Mouse (Mus musculus): ENCODE results near the gene Gm10037.
"Not testable (repeated sequence)": the region's sequence is repeated elsewhere in the genome, so short reads cannot be mapped to it uniquely, and the experiment has no call there.

Gm10037 gene

DNA sequence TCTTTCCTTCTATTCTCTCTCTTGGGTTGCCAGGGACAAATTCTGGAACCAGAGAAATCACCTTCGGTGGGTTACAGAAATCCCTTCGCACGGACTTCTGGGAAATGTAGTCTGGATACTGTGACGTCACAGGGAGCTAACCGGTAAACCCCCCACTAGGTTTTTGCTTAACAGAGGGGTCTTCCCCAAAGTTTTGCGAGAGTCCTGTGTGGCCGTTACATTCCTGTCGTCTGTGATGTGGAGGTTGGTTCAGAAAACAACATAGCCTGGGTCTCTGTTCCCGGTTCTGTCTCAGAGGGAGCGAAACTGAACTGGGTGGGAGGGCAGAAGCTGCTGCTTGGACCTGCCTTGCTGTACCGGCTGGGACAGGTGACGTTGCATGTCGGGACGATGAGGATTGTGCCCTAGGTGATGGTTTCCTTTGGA, at the start of gene Gm10037:
TSS of gene Gm10037 (plus strand) at position 196 of the 426 bp plus-strand sequence.
- peak; percentile 48 to 74 for DNase-seq (ENCODE audit: low spot score in 2 of 2)

DNA sequence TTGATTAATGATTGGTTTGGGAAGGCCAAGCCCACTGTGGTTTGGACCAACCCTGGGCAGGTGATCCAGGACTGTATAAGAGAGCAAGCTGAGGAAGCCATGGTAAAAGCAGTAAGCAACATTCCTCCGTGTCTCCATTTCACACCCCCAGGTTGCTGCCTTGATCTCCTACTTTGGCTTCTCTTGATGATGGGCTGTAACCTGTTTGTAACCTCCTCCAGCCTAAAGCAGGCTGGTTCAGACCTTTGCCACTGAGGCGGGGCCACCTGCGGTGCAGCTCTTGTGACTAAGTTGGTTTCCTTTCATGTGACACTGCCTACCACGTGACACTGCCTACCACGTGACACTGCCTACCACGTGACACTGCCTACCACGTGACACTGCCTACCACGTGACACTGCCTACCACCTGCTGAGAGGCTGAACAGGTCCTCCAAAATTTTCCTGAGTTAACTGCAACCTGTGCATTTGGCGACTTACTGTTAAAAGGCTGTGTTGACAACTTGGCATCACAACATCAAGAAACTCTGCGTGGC, 38.9 kb upstream of the Gm10037 start:
- no peak for DNase-seq (ENCODE audit: low spot score in 2 of 2)

DNA sequence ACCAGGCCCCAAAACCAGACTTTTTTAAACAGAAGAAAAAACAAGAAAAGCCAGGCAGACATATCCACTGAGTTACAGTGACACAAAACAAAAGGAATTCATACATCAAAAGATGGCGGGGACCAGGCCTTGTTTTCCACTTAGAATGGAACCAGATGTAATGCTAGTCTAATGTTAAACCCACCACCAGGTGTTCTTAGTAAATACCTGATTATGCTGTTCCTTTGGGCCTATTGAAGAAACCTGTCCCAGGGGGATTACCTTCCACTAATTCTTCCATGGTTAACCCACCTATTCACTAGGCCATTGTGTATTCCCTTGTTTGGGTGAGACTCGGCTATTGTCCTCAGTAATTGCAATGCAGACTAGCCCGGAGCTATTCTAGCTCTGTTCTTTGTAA, 32.3 kb upstream of the Gm10037 start:
- no peak for DNase-seq (ENCODE audit: low spot score in 2 of 2)

DNA sequence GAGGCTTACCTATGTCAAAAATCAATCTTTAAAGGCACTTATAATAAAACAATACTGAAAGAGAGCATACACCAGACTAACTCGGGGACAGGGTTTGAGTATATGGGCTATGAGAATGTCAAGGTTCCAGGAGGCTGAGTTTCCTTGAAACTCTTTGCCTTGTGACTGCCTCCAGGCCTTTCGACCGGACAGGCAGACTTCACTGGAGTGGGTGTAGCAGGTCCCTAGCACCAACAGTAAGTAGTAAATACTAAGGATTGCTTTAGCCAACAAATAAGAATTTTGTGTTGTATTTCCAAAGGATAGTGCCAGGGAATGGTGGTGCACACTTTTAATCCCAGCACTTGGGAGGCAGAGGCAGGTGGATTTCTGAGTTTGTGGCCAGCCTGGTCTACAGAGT, 31.8 kb upstream of the Gm10037 start:
- not testable (repeated sequence) for DNase-seq (ENCODE audit: low spot score in 2 of 2)

DNA sequence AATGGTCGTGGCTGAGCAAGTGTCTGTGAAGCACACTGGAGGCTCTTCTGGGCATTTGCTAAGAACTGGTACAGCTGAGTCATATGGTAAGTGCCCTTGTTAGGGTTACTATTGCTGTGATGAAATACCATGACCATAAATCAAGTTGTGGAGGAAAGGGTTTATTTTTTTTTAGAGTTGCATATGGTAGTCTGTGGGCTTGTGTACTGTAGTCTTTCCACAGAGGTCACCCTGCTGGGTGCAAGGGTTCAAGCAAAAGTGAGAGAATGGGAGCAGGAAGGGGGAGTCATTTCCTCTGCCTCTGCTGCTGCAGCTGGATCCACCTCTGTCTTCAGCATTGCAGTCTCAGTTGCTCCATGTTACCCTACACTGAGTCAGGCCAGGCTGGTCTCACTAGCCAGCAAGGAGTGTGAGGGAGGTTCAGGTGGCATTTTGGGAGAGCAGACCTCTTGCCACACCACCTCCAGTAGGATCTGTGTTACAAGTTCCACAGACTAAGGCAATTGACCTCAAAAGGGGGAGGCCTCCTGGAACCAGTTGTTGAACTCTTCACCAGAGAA, 19.2 kb upstream of the Gm10037 start:
- no peak for DNase-seq (ENCODE audit: low spot score in 2 of 2)

DNA sequence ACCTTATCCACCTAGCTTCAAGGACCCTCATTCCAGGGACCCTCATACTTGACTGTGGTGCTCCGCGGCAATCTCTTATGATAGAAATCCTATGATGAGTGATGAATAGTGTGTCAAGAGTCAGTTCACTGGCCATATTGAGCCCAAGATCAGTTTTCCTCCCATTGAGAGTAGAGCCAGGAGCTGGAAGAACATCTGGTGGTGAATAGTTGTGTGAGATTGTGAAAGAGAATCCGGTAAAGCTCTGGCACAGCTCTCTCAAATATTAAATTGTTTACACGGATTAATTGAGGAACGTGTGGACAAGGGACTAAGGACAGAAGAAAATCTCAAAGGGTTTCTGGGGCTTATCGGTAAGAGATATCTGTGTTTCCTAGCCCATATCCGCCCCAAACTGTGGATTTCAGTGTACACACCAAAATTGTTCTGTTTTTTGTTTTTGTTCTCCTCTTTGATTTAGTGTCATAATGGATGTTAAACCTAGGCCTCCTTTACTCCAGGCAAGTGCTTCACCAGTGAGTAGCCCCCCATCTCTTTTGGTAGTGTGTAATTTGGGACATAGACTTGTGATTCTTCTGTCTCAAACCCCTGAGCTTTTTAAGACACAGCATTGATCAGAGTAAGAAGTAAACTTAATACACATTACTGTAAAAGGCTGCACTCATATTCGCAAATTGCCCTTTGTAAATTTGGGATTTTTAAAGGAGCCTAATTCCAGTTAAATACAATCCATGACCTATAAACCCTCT, 17.8 kb upstream of the Gm10037 start:
- DNase-seq (ENCODE audit: low spot score in 2 of 2) = no peak

DNA sequence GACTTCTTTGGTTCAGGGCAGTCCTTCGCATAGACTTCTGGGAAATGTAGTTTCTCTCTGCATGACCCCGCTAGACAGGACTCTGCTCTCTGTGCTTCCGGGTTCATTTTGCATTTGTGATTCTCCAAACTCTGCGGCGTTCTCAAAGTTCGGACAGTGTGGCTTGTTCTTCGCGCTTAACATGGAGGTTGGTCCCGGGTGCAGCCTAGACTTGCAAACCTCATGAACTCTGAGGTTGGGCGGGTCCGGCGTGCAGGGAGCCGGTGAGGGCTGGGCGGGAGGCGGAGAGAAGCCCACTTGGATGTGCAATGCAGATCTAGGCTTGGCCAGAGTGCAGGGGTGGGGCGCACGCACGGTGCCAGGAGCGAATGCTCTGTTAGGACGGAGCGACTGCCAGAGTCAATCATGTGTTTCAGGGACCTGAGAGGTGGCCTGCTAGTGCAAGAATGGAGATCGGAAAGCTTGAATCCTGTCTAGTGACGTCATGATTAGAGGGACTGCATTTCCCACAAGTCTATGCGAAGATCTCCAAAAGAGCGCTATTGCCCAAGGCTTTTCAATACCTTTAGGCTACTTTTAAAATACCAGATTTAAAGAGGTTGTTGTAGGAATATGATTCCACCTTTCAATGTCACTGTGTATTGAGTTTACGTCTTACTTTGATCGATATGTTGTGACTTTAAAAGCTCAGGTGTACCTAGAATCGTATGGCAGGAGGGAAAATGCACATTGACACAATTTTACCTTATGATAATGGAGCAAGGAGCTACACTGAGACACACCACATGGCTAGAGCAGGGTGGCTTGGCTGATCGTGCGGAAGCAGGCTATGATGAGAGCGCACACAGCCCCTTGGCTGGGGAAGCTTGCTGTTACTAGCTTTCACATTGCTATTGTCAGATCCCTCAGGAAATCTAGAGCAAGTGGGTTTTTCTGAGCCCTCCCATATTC, 16.9 kb upstream of the Gm10037 start, which contains the start of gene Zfp273:
TSS of gene Zfp273 (plus strand) at position 31 of the 951 bp plus-strand sequence.
- peak; percentile 58 to 82 for DNase-seq (ENCODE audit: low spot score in 2 of 2)

DNA sequence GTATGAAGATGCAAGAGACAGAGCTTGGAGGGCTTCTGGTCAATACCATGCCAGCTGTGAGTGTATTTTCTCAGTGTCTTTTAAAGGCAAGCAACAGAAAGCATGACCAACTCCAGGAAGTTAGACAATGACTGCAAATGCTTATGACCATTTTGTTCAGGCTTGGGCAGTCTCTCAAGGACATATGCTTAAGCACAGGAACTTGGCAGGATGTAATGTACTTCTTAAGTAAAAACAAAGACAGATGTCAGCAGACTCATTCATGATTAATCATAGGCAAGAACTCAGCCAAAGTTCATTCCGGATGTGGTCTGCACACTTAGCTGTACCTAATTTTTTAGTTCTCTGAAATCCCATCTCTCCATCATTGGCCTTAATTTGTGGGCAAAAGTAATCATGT, 12.3 kb upstream of the Gm10037 start:
- no peak for DNase-seq (ENCODE audit: low spot score in 2 of 2)

DNA sequence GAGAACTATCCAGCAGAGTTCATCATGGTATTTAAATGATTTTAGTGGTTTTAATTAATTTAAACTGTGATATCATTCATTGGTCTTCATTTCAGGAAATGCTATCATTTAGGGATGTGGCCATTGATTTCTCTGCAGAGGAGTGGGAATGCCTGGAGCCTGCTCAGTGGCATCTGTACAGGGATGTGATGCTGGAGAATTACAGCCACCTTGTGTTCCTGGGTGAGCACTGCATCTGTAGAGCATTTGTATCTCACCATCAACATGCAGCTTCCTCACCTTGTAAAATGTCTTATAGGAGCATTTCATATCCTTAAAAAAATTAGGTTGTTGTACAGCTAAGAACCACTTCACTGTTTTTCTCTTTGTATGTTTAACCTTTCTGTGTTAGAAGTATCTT, 2.2 kb downstream of the Gm10037 start:
- not testable (repeated sequence) for DNase-seq (ENCODE audit: low spot score in 2 of 2)

DNA sequence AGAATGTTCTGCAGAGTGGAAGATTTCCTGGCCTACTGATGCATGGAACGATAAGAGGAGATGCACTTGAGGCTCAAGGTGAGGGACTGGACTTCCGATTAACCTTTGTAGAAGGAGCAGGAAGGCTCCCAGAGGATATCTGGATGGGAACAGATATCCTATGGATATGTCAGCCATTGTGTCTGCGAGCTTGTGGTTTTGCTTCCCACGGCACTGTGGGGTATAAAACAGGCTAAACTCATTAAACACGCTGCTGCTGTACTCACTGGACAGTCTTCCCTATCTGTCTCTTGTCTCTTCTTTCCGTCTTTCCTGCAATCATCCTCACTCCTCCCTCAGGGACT, 12.8 kb downstream of the Gm10037 start:
- DNase-seq (ENCODE audit: low spot score in 2 of 2) = no peak

DNA sequence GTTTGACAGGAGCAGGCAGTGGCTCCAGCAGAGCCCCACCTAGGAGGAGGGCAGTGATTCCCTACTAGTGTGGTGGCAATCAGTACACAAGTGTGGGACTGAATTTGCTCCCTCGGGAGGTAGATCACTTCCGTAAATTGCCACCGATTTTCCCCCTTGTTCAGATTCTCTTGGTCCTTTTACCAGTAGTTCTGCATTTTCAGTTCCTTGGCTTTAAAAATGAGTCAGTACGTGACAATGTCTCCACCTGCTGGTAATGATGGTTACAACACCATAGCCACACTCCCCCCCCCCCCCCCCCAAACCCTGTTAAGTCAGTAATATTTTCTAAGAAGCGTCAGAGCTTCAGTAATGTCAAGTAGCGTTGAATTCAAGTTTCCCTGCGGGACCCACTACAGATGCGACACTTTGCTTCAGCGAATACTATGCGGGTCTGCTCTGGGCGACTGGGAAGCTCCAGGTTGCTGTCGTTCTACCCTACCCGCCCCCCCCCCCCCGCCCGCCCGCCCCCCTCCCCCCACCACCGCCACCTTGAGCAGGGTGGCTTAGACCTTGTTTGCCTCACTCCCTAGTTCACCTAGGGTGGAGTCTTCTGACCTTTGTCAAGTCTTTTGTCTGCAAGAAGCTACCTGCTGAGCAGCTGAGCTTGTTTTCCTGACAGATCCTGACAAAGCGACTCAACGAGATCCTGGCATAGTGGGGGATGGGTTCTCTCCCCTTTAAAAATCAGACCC, 13.4 kb downstream of the Gm10037 start:
- DNase-seq (ENCODE audit: low spot score in 2 of 2) = peak in 1 of 2 experiments; percentile 66

DNA sequence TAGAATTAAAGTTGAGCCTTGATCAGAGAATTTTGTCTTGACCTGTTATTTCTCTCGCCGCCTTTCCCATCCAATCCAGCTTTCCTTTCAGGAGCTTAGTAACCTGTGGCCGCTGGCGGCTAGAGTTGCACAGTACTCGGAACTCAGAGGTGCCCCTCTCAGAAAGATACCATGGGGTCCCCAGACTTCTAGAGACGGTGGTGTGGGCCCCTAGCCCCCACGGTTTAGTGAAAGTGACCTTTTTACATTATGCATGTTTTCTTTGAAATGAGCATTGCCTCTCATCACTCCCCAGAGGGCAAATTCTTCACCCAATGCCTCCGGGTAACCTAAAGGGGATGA, 13.9 kb downstream of the Gm10037 start:
- no peak for DNase-seq (ENCODE audit: low spot score in 2 of 2)

DNA sequence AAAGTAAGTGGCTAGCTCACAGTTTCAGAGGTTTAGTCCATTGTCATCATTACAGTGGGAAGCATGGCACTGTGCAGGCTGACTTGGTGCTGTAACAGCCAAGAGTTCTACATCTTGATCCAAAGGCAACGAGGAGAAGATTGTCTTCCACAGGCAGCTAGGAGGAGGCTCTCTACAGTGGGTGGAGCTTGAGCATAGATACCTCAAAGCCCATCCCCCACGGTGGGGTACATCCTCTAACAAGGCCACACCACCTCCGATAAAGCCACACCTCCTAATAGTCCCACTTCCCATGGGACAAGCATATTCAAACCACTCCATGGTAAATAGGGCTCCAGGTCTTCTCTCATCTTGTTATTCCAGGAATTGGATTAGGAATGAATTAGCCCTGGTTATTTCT, 19.5 kb downstream of the Gm10037 start:
- no peak for DNase-seq (ENCODE audit: low spot score in 2 of 2)

DNA sequence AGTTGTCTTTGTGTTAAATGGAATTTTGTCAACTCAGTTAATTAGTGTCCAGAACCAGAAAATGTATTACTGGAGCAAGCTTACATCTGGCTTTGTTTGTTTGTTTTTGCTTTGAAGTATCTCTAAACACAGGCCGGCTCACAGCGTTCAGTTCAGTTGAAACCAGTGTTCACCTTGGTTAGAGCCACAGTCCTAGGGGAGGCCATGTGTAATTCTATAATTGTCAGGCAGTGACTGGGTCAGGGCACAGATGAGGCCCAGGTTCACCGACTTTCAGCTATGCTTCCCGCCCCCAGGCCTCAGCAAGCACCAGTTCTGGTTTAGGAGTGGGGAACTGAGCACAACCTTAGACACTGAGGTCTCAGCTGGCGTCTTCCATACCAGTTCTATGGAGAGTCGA, 22.2 kb downstream of the Gm10037 start:
- DNase-seq (ENCODE audit: low spot score in 2 of 2) = no peak

DNA sequence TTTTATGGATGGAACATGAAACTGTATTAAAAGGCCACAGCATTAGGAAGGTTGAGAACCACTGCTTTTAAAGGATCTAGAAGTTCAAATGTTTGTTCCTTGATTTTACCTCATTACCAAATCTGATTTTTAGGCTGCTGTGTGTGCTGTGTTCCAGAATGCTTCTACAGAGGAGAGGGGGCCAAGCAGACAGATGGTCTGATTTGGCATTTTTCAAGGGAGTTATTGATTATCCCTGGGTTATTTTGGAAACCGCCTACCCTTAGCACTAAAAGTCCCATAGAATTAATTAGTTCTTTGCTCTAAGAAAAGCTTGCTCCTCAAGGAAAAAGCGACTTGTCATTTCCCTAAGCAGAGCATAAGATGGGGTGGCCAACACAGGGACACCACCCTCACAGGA, 23.1 kb downstream of the Gm10037 start:
- no peak for DNase-seq (ENCODE audit: low spot score in 2 of 2)

DNA sequence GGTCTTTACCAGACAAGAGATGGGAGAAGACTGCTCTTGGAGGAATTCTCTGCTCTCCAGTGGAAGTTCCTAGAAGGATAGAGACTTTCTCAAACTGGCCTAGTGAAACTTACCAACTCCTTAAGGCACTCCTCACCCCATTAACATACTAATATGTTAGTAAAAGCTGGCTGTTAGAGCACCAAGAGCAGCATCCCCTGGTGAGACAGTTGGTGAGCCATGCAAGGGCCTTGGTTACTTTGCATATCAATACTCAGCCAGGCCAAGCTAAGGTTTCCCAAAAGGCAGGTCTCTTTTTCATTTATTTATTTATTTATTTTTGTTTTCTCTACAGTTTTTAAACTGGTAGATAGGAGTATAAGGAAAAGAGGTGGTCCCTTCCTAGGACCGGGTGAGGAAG, 26.4 kb downstream of the Gm10037 start:
- no peak for DNase-seq (ENCODE audit: low spot score in 2 of 2)

DNA sequence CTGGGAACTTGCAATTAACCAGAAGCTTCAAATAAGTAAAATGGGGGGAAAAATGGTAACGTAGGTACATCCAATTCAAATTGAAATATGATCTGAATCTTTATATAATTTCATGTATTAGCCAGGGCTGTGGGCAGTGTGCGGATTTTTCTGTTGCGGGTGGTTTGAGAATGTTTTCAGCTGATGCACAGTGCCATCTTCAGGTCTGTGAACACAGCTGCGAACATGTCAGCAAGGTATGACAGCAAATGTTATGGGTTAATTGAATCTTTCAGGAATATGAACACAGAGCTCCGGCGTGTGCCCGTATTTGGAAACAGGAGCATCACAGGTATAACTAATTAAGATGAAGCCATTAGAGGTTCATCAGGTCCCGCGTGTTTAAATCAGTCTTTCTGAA, 31.6 kb downstream of the Gm10037 start:
- DNase-seq (ENCODE audit: low spot score in 2 of 2) = no peak

DNA sequence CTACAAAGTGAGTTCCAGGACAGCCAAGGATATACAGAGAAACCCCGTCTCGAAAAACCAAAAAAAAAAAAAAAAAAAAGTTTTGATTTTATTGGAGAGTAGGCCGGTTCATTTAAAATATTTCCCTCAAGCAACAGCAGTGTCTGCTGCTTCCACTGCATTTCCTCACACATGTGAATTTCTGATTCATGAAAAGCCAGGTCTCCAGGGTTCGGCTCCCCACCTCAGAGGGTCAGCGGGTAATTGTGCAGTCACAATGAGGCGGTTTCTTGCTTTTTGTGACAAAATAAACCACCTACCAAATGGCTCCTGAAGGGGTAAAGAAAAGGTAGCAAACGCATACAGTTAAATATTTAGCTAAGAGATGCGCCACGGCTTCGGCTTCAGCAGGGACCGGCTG, 32.1 kb downstream of the Gm10037 start, which contains the start of gene BC048507:
TSS of gene BC048507 (plus strand) at position 301 of the 400 bp plus-strand sequence.
- no peak for DNase-seq (ENCODE audit: low spot score in 2 of 2)

DNA sequence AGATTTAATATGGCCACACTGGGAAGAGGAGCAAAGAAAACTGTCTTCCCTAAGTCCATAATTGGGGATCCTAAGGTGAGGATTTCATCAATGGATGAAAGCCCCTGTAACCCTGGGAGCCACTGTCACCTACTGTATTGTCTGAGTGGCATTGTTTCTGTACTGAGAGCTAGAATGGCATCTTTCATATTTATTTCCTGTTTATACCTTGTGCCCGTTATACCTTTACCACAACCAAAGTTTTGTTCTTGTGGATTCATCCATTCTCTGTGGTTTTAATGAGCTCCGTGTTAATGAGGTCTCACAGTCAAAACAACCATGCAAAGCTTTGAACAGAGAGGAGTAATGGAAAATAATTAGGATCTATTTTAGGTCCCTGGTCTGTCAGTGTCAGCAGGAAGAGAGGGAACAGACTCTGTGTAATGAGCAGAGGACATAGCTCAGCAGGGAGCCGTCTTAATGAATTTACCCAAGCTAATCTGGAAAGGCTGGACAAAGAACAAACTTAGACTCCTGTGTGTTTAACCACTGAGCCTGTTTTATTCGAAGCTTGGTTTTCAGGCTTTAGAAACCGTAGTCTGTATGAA, 34.0 kb downstream of the Gm10037 start:
- DNase-seq (ENCODE audit: low spot score in 2 of 2) = no peak

DNA sequence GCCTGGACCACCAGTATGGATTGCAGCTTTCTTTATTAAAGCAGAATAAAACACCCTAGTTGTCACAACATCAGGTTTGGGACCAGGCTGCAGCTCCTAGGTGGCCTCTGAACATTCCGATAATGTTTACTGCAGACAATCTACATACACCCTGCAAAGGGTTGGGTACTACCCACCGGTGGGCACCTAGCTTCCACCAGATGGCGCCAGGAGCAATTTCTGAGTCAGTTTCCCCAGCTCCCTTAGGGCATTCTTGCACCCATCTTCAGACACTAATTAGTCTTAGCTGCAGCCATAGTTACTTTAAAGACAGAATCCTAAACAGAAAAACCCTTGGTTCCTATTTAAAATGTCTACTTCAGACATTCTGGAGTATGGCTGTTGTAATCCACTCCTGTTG, 37.0 kb downstream of the Gm10037 start:
- no peak for DNase-seq (ENCODE audit: low spot score in 2 of 2)

DNA sequence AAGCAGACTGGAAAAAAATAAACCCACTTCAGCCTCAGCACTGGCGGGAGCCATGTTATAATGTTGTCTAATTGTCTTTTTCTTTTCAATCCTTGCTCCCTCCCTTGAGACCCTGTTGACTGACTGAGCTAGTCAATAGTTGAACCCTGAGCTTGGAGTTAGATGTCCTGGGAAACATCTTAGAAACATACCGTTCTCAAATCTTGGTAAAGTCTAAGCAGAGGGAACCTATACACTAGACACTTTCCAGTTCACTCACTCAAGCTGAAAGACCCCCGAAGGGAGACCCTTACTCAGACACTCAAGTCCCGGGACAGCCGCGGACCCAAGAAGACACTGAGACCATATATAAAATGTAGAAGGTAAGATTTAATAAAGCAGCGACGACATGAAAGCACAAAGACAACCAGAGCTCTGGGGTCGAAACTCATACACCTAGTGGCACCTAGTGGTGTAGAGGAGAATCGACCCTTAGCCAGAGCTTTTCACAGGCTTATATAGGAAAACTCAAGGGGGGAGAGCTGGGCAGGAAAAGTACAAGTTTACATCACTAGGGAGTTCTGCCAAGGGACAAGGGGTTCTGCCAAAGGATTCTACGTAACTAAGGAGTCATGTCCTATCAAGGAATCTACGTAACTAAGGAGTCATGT, 45.3 kb downstream of the Gm10037 start:
- DNase-seq (ENCODE audit: low spot score in 2 of 2) = not testable (repeated sequence)

Measured in left cerebral cortex, adult 9 months (tissue).